Mouse (Mus musculus): ENCODE measurements at regions not wholly inside any gene's neighbourhood (a gene's known extent, or its start where the extent isn't known, plus 50 kb on each side); places are given as distances from the start of the nearest gene placed in this dataset.

DNA sequence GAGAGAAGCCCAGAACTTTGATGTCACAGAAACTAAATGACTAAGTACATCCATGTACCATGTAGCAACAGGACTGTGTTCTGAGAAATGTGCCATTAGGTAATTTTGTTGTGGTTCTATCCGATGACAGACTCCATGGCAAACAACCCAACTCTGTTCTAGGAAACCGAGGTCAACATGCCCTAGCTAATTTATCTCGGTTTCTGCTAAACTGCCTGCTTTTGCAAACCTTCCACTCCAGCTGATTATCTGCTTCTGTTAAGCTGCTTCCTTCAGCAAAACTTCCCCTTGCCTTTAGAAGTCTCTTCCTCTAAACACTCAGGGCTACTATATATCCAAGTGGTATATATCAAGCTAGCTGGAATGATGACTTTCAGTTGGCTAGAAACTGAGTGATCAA is 178.8 kb upstream of the Fer start:
- Histone ChIP-seq H3K4me2 (ENCODE audit: low read depth) (no peak overlapping the region), H3K27me3 (ENCODE audit: insufficient read depth, low read length) (no peaks in the 10 kb centered on the region; the same call in 1 of the 2 replicates), H3K27ac (ENCODE audit: low read depth, low read length) (no peak overlapping the region), H3K4me3 (ENCODE audit: low read depth, low read length) (no peak overlapping the region), H3K4me1 (ENCODE audit: insufficient read depth) (no peaks in the 10 kb centered on the region; the same call in 1 of the 2 replicates), H3K9ac (no peak overlapping the region), H3K9me3 (ENCODE audit: low read length) (no peaks in the 10 kb centered on the region), H3K36me3 (ENCODE audit: insufficient read depth) (no peaks in the 10 kb centered on the region)
- DNase-seq (no peak), ATAC-seq (no peak)
- TF ChIP-seq CTCF (IDR thresholded peaks at IDR 0.05; ENCODE audit: low read depth): no peak
- WGBS: 87% methylated on average over 3 of the region's 3 CpGs

DNA sequence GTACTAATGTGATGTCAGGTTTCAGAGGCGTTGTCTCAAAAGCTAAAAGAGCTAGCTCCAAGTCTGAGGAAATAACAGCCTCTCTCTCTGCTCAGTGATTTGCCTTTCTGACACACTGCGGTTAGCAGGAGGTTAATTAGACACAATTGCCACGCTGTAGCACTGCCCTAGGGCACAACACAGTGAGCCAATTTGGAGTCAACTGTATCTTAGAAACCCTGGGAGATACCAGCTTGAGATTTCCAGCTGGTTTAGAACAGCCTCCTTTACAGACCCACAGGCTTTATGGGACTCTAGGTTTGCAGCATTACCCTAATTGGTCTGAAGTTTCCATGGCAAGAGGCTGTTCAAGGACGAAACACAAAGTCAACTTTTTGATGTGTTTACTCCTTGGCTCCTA is 176.9 kb upstream of the Fer start:
- no peak for TF ChIP-seq CTCF (IDR thresholded peaks at IDR 0.05; ENCODE audit: low read depth)
- H3K36me3 ChIP-seq (ENCODE audit: insufficient read depth): no peaks in the 10 kb centered on the region
- peak; percentile 69 for ATAC-seq
- no peak overlapping the region for H3K9ac ChIP-seq
- no peak overlapping the region for H3K27ac ChIP-seq (ENCODE audit: low read depth, low read length)
- H3K4me2 ChIP-seq (ENCODE audit: low read depth): no peak overlapping the region
- no peak overlapping the region for H3K4me3 ChIP-seq (ENCODE audit: low read depth, low read length)
- H3K4me1 ChIP-seq (ENCODE audit: insufficient read depth): no peaks in the 10 kb centered on the region; the same call in 1 of the 2 replicates
- no peak for DNase-seq
- WGBS: 22% methylated on average over 4 of the region's 4 CpGs
- no peaks in the 10 kb centered on the region for H3K9me3 ChIP-seq (ENCODE audit: low read length)
- no peaks in the 10 kb centered on the region; the same call in 1 of the 2 replicates for H3K27me3 ChIP-seq (ENCODE audit: insufficient read depth, low read length)

DNA sequence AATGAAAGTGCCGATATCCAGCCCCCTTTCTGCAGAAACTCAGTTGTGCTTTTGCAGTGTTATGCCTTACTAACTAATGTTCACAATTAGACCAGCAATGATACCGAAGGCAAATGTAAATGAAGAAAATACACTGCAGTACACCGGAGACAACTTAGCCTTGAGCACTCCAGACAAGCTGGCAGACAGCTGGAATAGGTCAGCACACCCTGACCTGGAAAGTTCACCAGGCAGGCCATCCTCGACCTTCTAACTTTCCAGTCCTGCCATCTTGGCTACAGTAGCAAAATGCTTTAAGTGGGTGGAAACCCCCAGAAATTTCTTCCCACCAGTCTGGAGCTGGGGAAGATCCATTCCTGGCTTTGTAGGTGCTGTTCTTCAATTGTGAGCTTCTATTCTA is 176.5 kb upstream of the Fer start:
- no peak overlapping the region for H3K4me3 ChIP-seq (ENCODE audit: low read depth, low read length)
- WGBS: 62% methylated on average over 4 of the region's 4 CpGs
- no peak overlapping the region for H3K27ac ChIP-seq (ENCODE audit: low read depth, low read length)
- H3K9me3 ChIP-seq (ENCODE audit: low read length): no peaks in the 10 kb centered on the region
- H3K27me3 ChIP-seq (ENCODE audit: insufficient read depth, low read length): no peaks in the 10 kb centered on the region; the same call in 1 of the 2 replicates
- ATAC-seq: no peak
- DNase-seq: no peak
- no peak overlapping the region for H3K4me2 ChIP-seq (ENCODE audit: low read depth)
- no peaks in the 10 kb centered on the region; the same call in 1 of the 2 replicates for H3K4me1 ChIP-seq (ENCODE audit: insufficient read depth)
- no peaks in the 10 kb centered on the region for H3K36me3 ChIP-seq (ENCODE audit: insufficient read depth)
- no peak for TF ChIP-seq CTCF (IDR thresholded peaks at IDR 0.05; ENCODE audit: low read depth)
- H3K9ac ChIP-seq: no peak overlapping the region

DNA sequence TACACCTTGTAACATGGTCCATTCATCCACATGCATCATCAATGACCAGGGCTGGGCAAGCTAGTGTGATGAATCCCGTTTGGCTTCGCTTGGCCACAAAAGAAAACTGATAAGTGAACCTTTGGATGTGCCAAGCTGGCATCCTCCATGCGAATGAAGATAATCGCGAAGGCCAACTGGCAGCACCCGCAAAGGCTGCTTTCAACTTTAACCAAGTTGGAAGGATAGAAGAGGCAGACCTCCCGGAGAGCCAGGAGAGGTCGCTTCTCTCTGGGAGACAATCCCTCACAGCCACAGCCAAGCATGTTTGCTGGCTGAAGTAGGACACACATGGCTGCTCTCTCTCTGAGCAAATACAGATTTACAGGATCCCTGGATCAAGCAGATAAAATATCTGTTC is 173.6 kb upstream of the Fer start:
- Histone ChIP-seq H3K9me3 (ENCODE audit: low read length) (no peaks in the 10 kb centered on the region), H3K36me3 (ENCODE audit: insufficient read depth) (no peaks in the 10 kb centered on the region), H3K4me1 (ENCODE audit: insufficient read depth) (no peaks in the 10 kb centered on the region; the same call in 1 of the 2 replicates), H3K9ac (no peak overlapping the region), H3K27me3 (ENCODE audit: insufficient read depth, low read length) (no peaks in the 10 kb centered on the region; the same call in 1 of the 2 replicates), H3K27ac (ENCODE audit: low read depth, low read length) (no peak overlapping the region), H3K4me3 (ENCODE audit: low read depth, low read length) (no peak overlapping the region), H3K4me2 (ENCODE audit: low read depth) (no peak overlapping the region)
- peak; percentile 42; the same call in 1 of the 2 replicates for ATAC-seq
- 74% methylated on average over 8 of the region's 8 CpGs for WGBS
- TF ChIP-seq CTCF (IDR thresholded peaks at IDR 0.05; ENCODE audit: low read depth): no peak
- DNase-seq: peak; percentile 32

DNA sequence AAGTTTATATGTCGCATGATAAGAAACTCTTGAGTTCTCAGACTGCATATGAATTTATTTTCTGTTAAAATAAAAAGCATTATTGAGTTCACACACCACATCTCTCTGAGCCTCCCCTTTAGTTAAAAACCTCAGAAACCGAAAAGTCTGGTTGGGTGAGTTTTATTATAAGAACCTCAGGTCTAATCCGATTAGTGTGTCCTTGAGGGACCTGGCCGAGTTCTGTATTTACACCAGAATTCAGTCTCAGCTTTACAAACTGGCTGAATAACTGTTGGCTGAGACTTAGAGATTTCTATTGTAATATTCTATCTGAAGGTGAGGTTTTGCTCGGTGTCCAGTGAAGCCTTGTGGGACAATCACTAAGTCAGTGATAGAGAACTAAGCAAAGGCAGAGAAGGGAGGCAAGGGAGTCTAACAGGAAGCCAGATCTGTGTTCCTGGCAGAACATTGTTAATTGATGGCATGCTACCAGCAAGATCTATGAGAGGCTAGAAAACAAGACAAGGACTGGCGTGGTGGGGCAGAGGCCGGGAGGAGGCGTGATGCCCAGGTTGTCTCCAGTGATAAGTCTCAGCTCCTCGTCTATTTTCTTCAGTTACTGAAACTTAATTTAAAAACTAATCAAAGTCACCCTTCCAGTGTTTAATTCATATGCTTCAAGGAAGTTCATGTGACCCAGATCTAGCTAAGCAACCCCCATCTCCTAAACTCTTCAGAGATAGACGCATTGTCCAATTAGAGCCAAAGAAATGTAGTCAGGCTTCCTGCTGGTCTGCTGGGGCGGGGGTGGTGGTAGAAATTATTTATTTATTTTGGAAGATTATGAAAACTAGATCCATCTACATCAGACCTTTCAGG is 171.8 kb upstream of the Fer start:
- ATAC-seq (no peak), DNase-seq (no peak)
- Histone ChIP-seq H3K4me1 (ENCODE audit: insufficient read depth) (no peaks in the 10 kb centered on the region), H3K9ac (no peak overlapping the region), H3K27me3 (ENCODE audit: insufficient read depth, low read length) (no peaks in the 10 kb centered on the region), H3K4me3 (ENCODE audit: low read depth, low read length) (no peak overlapping the region), H3K9me3 (ENCODE audit: low read length) (no peaks in the 10 kb centered on the region), H3K36me3 (ENCODE audit: insufficient read depth) (no peaks in the 10 kb centered on the region), H3K4me2 (ENCODE audit: low read depth) (no peak overlapping the region), H3K27ac (ENCODE audit: low read depth, low read length) (no peak overlapping the region)
- no peak for TF ChIP-seq CTCF (IDR thresholded peaks at IDR 0.05; ENCODE audit: low read depth)
- 76% methylated on average over 11 of the region's 11 CpGs for WGBS

DNA sequence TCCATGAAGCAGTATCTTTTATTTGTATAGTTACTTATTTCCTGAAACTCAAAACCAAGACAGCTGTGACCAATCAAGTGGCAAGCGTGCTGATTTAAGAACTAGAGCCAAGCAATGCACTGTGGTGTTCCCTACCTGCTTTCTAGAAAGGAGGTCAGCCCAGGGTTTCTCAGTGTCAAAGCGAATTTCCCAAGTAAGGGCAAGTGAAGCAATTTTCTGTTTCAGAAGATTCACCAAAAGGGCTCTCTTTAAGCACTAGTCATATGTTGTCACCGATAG is 171.2 kb upstream of the Fer start:
- H3K4me1 ChIP-seq (ENCODE audit: insufficient read depth): no peaks in the 10 kb centered on the region
- TF ChIP-seq CTCF (IDR thresholded peaks at IDR 0.05; ENCODE audit: low read depth): no peak
- no peaks in the 10 kb centered on the region for H3K27me3 ChIP-seq (ENCODE audit: insufficient read depth, low read length)
- ATAC-seq (no peak), DNase-seq (no peak)
- WGBS: 87% methylated on average over 3 of the region's 3 CpGs
- H3K4me2 ChIP-seq (ENCODE audit: low read depth): no peak overlapping the region
- no peaks in the 10 kb centered on the region for H3K36me3 ChIP-seq (ENCODE audit: insufficient read depth)
- H3K9ac ChIP-seq: no peak overlapping the region
- no peaks in the 10 kb centered on the region for H3K9me3 ChIP-seq (ENCODE audit: low read length)
- no peak overlapping the region for H3K4me3 ChIP-seq (ENCODE audit: low read depth, low read length)
- H3K27ac ChIP-seq (ENCODE audit: low read depth, low read length): no peak overlapping the region

DNA sequence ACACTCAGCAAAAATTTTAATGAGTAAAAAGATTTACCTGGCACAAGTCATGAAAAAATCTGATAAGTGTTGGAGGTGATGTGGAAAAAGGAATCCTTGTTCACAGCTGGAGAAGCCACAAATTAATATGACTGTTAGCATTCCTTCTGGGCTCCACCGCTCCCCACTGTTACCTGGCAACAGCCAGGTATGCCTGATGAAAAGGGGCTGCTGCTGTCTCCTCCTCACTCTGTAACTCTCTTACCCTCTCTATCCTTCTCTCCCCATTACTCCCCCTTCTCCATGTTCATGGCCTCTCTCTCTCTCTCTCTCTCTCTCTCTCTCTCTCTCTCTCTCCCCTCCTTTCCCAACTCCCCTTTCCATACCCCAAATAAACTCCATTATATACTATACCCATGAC is 169.6 kb upstream of the Fer start:
- H3K9ac ChIP-seq: no peak overlapping the region
- 75% methylated on average over 1 of the region's 1 CpGs for whole genome bisulfite sequencing
- H3K27ac ChIP-seq (ENCODE audit: low read depth, low read length): no peak overlapping the region
- no peak overlapping the region for H3K4me3 ChIP-seq (ENCODE audit: low read depth, low read length)
- H3K36me3 ChIP-seq (ENCODE audit: insufficient read depth): no peaks in the 10 kb centered on the region
- H3K27me3 ChIP-seq (ENCODE audit: insufficient read depth, low read length): no peaks in the 10 kb centered on the region
- no peaks in the 10 kb centered on the region for H3K4me1 ChIP-seq (ENCODE audit: insufficient read depth)
- H3K9me3 ChIP-seq (ENCODE audit: low read length): no peaks in the 10 kb centered on the region
- TF ChIP-seq CTCF (IDR thresholded peaks at IDR 0.05; ENCODE audit: low read depth): no peak
- DNase-seq: no peak
- no peak overlapping the region for H3K4me2 ChIP-seq (ENCODE audit: low read depth)
- peak; percentile 60; the same call in 1 of the 2 replicates for ATAC-seq

Data from forebrain, postnatal 0 days (tissue).